Mouse (Mus musculus): Measurements from ENCODE around the gene Troap.

The Troap gene

GRCm38 (mm10) chr15:99030585-99031387 lies 43.6 kb upstream of the Troap start:
- TF ChIP-seq CTCF (conservative IDR thresholded peaks at IDR 0.05; ENCODE audit: low read length), result no peak
- TF ChIP-seq POU5F1 (IDR thresholded peaks at IDR 0.05; ENCODE audit: borderline replicate concordance, low read length), result no peak
- TF ChIP-seq NANOG (IDR thresholded peaks at IDR 0.05; ENCODE audit: borderline replicate concordance, low read length), result no peak
- H3K4me1 ChIP-seq (replicated peaks; ENCODE audit: low read depth, low read length), result peaks cover 51% of the 10 kb centered on the region
- H3K9me3 ChIP-seq (ENCODE audit: low read length), result no peaks in the 10 kb centered on the region
- peak overlapping the region; percentile 97 for H3K4me3 ChIP-seq (replicated peaks; ENCODE audit: low read length)
- no peaks in the 10 kb centered on the region for H3K27me3 ChIP-seq (ENCODE audit: insufficient read depth, low read length)
- H3K36me3 ChIP-seq (ENCODE audit: insufficient read depth, low read length), result peaks cover 38% of the 10 kb centered on the region

- Histone ChIP-seq H3K4me1 (replicated peaks; ENCODE audit: low read depth, low read length) (peaks cover 54% of the 10 kb centered on the region), H3K9me3 (ENCODE audit: low read length) (no peaks in the 10 kb centered on the region), H3K27me3 (ENCODE audit: insufficient read depth, low read length) (no peaks in the 10 kb centered on the region), H3K36me3 (ENCODE audit: insufficient read depth, low read length) (peaks cover 43% of the 10 kb centered on the region), H3K4me3 (replicated peaks; ENCODE audit: low read length) (peak overlapping the region; percentile 97)
- no peak for TF ChIP-seq NANOG (IDR thresholded peaks at IDR 0.05; ENCODE audit: borderline replicate concordance, low read length)
- no peak for TF ChIP-seq POU5F1 (IDR thresholded peaks at IDR 0.05; ENCODE audit: borderline replicate concordance, low read length)
- no peak for TF ChIP-seq CTCF (conservative IDR thresholded peaks at IDR 0.05; ENCODE audit: low read length)
Measured at GRCm38 (mm10) chr15:99031388-99031675, 43.0 kb upstream of the Troap start.

GRCm38 (mm10) chr15:99032041-99032725 lies 42.2 kb upstream of the Troap start:
- H3K4me3 ChIP-seq (replicated peaks; ENCODE audit: low read length), result peak overlapping the region; percentile 97
- no peaks in the 10 kb centered on the region for H3K27me3 ChIP-seq (ENCODE audit: insufficient read depth, low read length)
- peaks cover 57% of the 10 kb centered on the region for H3K4me1 ChIP-seq (replicated peaks; ENCODE audit: low read depth, low read length)
- H3K36me3 ChIP-seq (ENCODE audit: insufficient read depth, low read length), result peaks cover 50% of the 10 kb centered on the region
- no peaks in the 10 kb centered on the region for H3K9me3 ChIP-seq (ENCODE audit: low read length)
- no peak for TF ChIP-seq NANOG (IDR thresholded peaks at IDR 0.05; ENCODE audit: borderline replicate concordance, low read length)
- TF ChIP-seq CTCF (conservative IDR thresholded peaks at IDR 0.05; ENCODE audit: low read length), result no peak
- TF ChIP-seq POU5F1 (IDR thresholded peaks at IDR 0.05; ENCODE audit: borderline replicate concordance, low read length), result no peak

- Histone ChIP-seq H3K4me3 (replicated peaks; ENCODE audit: low read length) (peak overlapping the region; percentile 97), H3K4me1 (replicated peaks; ENCODE audit: low read depth, low read length) (peaks cover 53% of the 10 kb centered on the region), H3K27me3 (ENCODE audit: insufficient read depth, low read length) (no peaks in the 10 kb centered on the region), H3K36me3 (ENCODE audit: insufficient read depth, low read length) (peaks cover 51% of the 10 kb centered on the region), H3K9me3 (ENCODE audit: low read length) (no peaks in the 10 kb centered on the region)
- TF ChIP-seq CTCF (conservative IDR thresholded peaks at IDR 0.05; ENCODE audit: low read length), result no peak
- TF ChIP-seq POU5F1 (IDR thresholded peaks at IDR 0.05; ENCODE audit: borderline replicate concordance, low read length), result no peak
- no peak for TF ChIP-seq NANOG (IDR thresholded peaks at IDR 0.05; ENCODE audit: borderline replicate concordance, low read length)
Measured at GRCm38 (mm10) chr15:99032726-99033250, 41.6 kb upstream of the Troap start.

- TF ChIP-seq POU5F1 (IDR thresholded peaks at IDR 0.05; ENCODE audit: borderline replicate concordance, low read length) (no peak), CTCF (conservative IDR thresholded peaks at IDR 0.05; ENCODE audit: low read length) (no peak), NANOG (IDR thresholded peaks at IDR 0.05; ENCODE audit: borderline replicate concordance, low read length) (no peak)
- Histone ChIP-seq H3K36me3 (ENCODE audit: insufficient read depth, low read length) (peaks cover 59% of the 10 kb centered on the region), H3K9me3 (ENCODE audit: low read length) (no peaks in the 10 kb centered on the region), H3K4me1 (replicated peaks; ENCODE audit: low read depth, low read length) (peaks cover 56% of the 10 kb centered on the region), H3K27me3 (ENCODE audit: insufficient read depth, low read length) (no peaks in the 10 kb centered on the region), H3K4me3 (replicated peaks; ENCODE audit: low read length) (peak overlapping the region; percentile 97; the same call in 1 of the 2 replicates)
Measured at GRCm38 (mm10) chr15:99033498-99034270, 40.7 kb upstream of the Troap start.

- H3K9me3 ChIP-seq (ENCODE audit: low read length), result no peaks in the 10 kb centered on the region
- peaks cover 64% of the 10 kb centered on the region for H3K4me1 ChIP-seq (replicated peaks; ENCODE audit: low read depth, low read length)
- H3K36me3 ChIP-seq (ENCODE audit: insufficient read depth, low read length), result peaks cover 62% of the 10 kb centered on the region
- no peak overlapping the region for H3K4me3 ChIP-seq (replicated peaks; ENCODE audit: low read length)
- no peaks in the 10 kb centered on the region for H3K27me3 ChIP-seq (ENCODE audit: insufficient read depth, low read length)
- TF ChIP-seq NANOG (IDR thresholded peaks at IDR 0.05; ENCODE audit: borderline replicate concordance, low read length) (no peak), POU5F1 (IDR thresholded peaks at IDR 0.05; ENCODE audit: borderline replicate concordance, low read length) (no peak), CTCF (conservative IDR thresholded peaks at IDR 0.05; ENCODE audit: low read length) (no peak)
Measured at GRCm38 (mm10) chr15:99035431-99035830, 38.9 kb upstream of the Troap start.

- Histone ChIP-seq H3K4me1 (replicated peaks; ENCODE audit: low read depth, low read length) (peaks cover 67% of the 10 kb centered on the region), H3K9me3 (ENCODE audit: low read length) (no peaks in the 10 kb centered on the region), H3K27me3 (ENCODE audit: insufficient read depth, low read length) (no peaks in the 10 kb centered on the region), H3K4me3 (replicated peaks; ENCODE audit: low read length) (no peak overlapping the region), H3K36me3 (ENCODE audit: insufficient read depth, low read length) (peaks cover 62% of the 10 kb centered on the region)
- TF ChIP-seq NANOG (IDR thresholded peaks at IDR 0.05; ENCODE audit: borderline replicate concordance, low read length), result no peak
- no peak for TF ChIP-seq CTCF (conservative IDR thresholded peaks at IDR 0.05; ENCODE audit: low read length)
- TF ChIP-seq POU5F1 (IDR thresholded peaks at IDR 0.05; ENCODE audit: borderline replicate concordance, low read length), result no peak
Measured at GRCm38 (mm10) chr15:99036249-99036905, 38.0 kb upstream of the Troap start.

Measured in E14TG2a.4 (cell line).